Mouse (Mus musculus): ENCODE measurements around the gene Stx16.

- TF ChIP-seq CTCF (IDR thresholded peaks at IDR 0.05; ENCODE audit: extremely low read depth, insufficient read length, insufficient replicate concordance, low read depth, low read length) (no peak), POLR2A (IDR thresholded peaks at IDR 0.05; ENCODE audit: low read depth, low read length) (no peak)
Observed at GRCm38 (mm10) chr2:174061219-174061618, 14.9 kb upstream of the Stx16 start.

Measured in small intestine, adult 2 months (tissue).